Mouse (Mus musculus): Measurements from ENCODE around the gene Cd52. TPM values are rescaled to one million over a fixed set of nuclear protein-coding genes. Genes with fewer than 3 reads are reported as not detected.

The Cd52 gene
- total and polyA plus RNA-seq, 3 experiments, result 1,886 to 5,448 (median 2,306) TPM

DNA sequence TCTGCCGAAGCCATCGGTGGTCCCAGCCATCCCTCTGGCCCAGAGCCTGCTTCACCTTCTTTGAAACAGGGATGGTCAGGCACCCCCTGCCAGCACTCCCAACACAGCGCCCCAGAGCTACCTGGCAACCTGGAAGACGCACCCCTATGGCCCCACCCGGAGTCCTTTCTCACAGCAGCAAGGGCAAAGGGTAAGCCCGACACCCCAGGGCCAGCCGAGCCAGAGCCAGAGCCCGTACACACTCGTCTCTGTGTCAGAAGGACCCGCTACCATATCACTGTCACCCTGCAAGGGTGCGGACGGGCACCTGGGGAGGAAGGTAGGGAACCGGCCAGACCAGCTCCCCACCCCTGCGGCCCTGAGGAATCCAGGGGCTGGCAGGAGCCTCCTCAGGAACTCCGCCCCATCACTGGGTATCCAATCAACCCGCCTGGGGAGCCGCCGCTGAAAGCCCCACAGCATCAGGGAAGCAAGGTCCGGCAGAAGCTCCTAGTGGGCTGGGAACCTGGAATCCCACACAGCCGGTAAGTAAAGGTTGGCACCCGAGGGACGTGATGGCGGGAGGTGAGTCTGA, 29.4 kb downstream of the Cd52 start:
- Histone ChIP-seq H3K27ac (ENCODE audit: insufficient read depth, low read depth) (no peak overlapping the region), H3K9me3 (replicated peaks; ENCODE audit: low read length) (no peaks in the 10 kb centered on the region), H3K9ac (ENCODE audit: insufficient read depth, low read depth) (no peak overlapping the region), H3K36me3 (replicated peaks in 1 of 2; ENCODE audit: control insufficient read depth in 1 of 2, insufficient read depth in 1 of 2, low read length in 1 of 2) (no peaks in the 10 kb centered on the region), H3K4me1 (ENCODE audit: control insufficient read depth in 1 of 2, insufficient read depth in 2 of 2) (peaks cover 3 to 20% of the 10 kb centered on the region in 2 experiments), H3K79me2 (replicated peaks; ENCODE audit: control insufficient read depth, extremely low read depth, insufficient read depth, poor library complexity, severe bottlenecking) (no peaks in the 10 kb centered on the region), H3K4me2 (ENCODE audit: insufficient read depth, low read depth, poor library complexity, severe bottlenecking) (no peak overlapping the region), H3K27me3 (replicated peaks) (no peaks in the 10 kb centered on the region), H3K4me3 (replicated peaks in 1 of 3; ENCODE audit: low read depth in 2 of 3, low read length in 2 of 3, poor library complexity in 1 of 3) (no peak overlapping the region)
- dilution Hi-C loops (cut with MboI; ENCODE audit: extremely low pct_ligation_motif_present, extremely low pct_unique_long_range_greater_than_20kb, low sequenced_read_pairs), result no loop called here
- DNase-seq (ENCODE audit: extremely low read depth), result no peak
- in situ Hi-C loops (cut with MboI; ENCODE audit: low pct_ligation_motif_present, low pct_unique_long_range_greater_than_20kb, low sequenced_read_pairs), result no loop called here
- TF ChIP-seq MXI1 (IDR thresholded peaks at IDR 0.05; ENCODE audit: low read depth, low read length), result no peak
- no peak for TF ChIP-seq POLR2A (IDR thresholded peaks at IDR 0.05; ENCODE audit: low read depth, low read length)
- no peak for TF ChIP-seq HCFC1 (IDR thresholded peaks at IDR 0.05; ENCODE audit: low read depth, low read length)
- TF ChIP-seq USF1 (IDR thresholded peaks at IDR 0.05; ENCODE audit: low read depth, low read length), result no peak
- TF ChIP-seq JUN (IDR thresholded peaks at IDR 0.05; ENCODE audit: insufficient read depth, low read depth, low read length), result no peak
- no peak for TF ChIP-seq POLR2AphosphoS2 (IDR thresholded peaks at IDR 0.05; ENCODE audit: low read depth, low read length)
- TF ChIP-seq CTCF (conservative IDR thresholded peaks at IDR 0.05 in 1 of 2, IDR thresholded peaks at IDR 0.05 in 1 of 2; ENCODE audit: low read depth in 2 of 2, low read length in 2 of 2), result no peak
- no peak for TF ChIP-seq CHD1 (IDR thresholded peaks at IDR 0.05; ENCODE audit: low read depth, low read length)
- TF ChIP-seq ZKSCAN1 (IDR thresholded peaks at IDR 0.05; ENCODE audit: borderline replicate concordance, low read depth, low read length), result no peak

DNA sequence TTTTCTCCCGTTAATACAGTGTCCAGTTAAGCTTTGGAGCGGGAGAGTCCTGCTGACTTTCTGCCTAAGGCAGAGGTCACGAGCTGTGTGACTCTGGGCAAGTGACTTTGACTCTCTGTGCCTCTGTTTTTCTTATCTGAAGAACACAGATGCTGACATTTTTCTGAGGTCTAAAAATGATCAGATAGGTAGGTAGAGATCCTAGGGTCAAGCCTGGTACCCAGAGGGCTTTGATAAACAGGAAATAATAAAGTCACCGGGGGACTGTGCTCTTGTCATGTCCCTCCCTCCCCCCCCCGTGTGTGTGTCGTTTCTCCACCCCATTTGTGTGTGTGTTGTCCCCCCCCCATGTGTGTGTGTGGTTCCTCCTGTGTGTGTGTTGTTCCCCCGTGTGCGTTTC, 32.3 kb downstream of the Cd52 start:
- Histone ChIP-seq H3K36me3 (replicated peaks in 1 of 2; ENCODE audit: control insufficient read depth in 1 of 2, insufficient read depth in 1 of 2, low read length in 1 of 2) (no peaks in the 10 kb centered on the region), H3K4me1 (ENCODE audit: control insufficient read depth in 1 of 2, insufficient read depth in 2 of 2) (peaks cover 5 to 24% of the 10 kb centered on the region in 2 experiments; a peak in 2 of 4 replicates), H3K27ac (ENCODE audit: insufficient read depth, low read depth) (no peak overlapping the region), H3K79me2 (replicated peaks; ENCODE audit: control insufficient read depth, extremely low read depth, insufficient read depth, poor library complexity, severe bottlenecking) (no peaks in the 10 kb centered on the region), H3K9me3 (replicated peaks; ENCODE audit: low read length) (no peaks in the 10 kb centered on the region), H3K27me3 (replicated peaks) (no peaks in the 10 kb centered on the region), H3K9ac (ENCODE audit: insufficient read depth, low read depth) (no peak overlapping the region), H3K4me3 (replicated peaks in 1 of 3; ENCODE audit: low read depth in 2 of 3, low read length in 2 of 3, poor library complexity in 1 of 3) (no peak overlapping the region), H3K4me2 (ENCODE audit: insufficient read depth, low read depth, poor library complexity, severe bottlenecking) (no peak overlapping the region)
- no peak for DNase-seq (ENCODE audit: extremely low read depth)
- in situ Hi-C loops (cut with MboI; ENCODE audit: low pct_ligation_motif_present, low pct_unique_long_range_greater_than_20kb, low sequenced_read_pairs), result no loop called here
- TF ChIP-seq JUN (IDR thresholded peaks at IDR 0.05; ENCODE audit: insufficient read depth, low read depth, low read length), result no peak
- no peak for TF ChIP-seq PAX5 (IDR thresholded peaks at IDR 0.05; ENCODE audit: low read length)
- TF ChIP-seq ZNF384 (IDR thresholded peaks at IDR 0.05; ENCODE audit: low read depth, low read length), result no peak
- no peak for TF ChIP-seq EP300 (IDR thresholded peaks at IDR 0.05; ENCODE audit: low read length)
- no peak for TF ChIP-seq HCFC1 (IDR thresholded peaks at IDR 0.05; ENCODE audit: low read depth, low read length)
- TF ChIP-seq UBTF (IDR thresholded peaks at IDR 0.05; ENCODE audit: low read depth, low read length), result no peak
- no peak for TF ChIP-seq ZMIZ1 (IDR thresholded peaks at IDR 0.05; ENCODE audit: low read depth, low read length)
- TF ChIP-seq CHD2 (IDR thresholded peaks at IDR 0.05; ENCODE audit: low read length), result no peak
- no peak for TF ChIP-seq MYC (IDR thresholded peaks at IDR 0.05; ENCODE audit: low read depth, low read length)
- TF ChIP-seq ZC3H11A (IDR thresholded peaks at IDR 0.05; ENCODE audit: low read depth, low read length), result no peak
- no peak for TF ChIP-seq ELF1 (IDR thresholded peaks at IDR 0.05; ENCODE audit: low read depth, low read length)
- dilution Hi-C loops (cut with MboI; ENCODE audit: extremely low pct_ligation_motif_present, extremely low pct_unique_long_range_greater_than_20kb, low sequenced_read_pairs), result no loop called here

All from CH12.LX (cell line).